In genomic region chr8:74831322-74831721, GRCm38 (mm10) we compare ENCODE assay signal across 32 mouse cellular contexts. TPM values are rescaled to one million over a fixed set of nuclear protein-coding genes. Genes with fewer than 3 reads are reported as not detected.
A peak's percentile ranks its signal among the peaks of the same experiment; 100 is the strongest.
DNase-seq lines count a peak whose midpoint lies in the region; ATAC-seq and TF ChIP-seq lines count a peak whose summit lies in the region.
"Had no signal": no experiment of that assay in that cellular context is flagged by ENCODE, and none has a peak within 500 bp of the region (broad histone marks: within the 10 kb centered on the region; RNA-seq: fewer than 3 reads in every experiment).

No protein-coding gene starts in this region.

- no peak overlapping the region for H3K4me3 ChIP-seq in embryonic facial prominence, embryonic 15.5 days (replicated peaks)
- H3K4me3 ChIP-seq in embryonic facial prominence, embryonic 10.5 days = no peak overlapping the region
- no peak overlapping the region for H3K4me3 ChIP-seq in heart, embryonic 10.5 days
- H3K4me3 ChIP-seq in kidney, embryonic 14.5 days (ENCODE audit: low read length) = no peak overlapping the region
- H3K4me3 ChIP-seq in kidney, postnatal 0 days (replicated peaks; ENCODE audit: low read depth, low read length) = no peak overlapping the region
- H3K4me3 ChIP-seq: heart, embryonic 13.5 days; intestine, embryonic 15.5 days had no signal

- no peaks in the 10 kb centered on the region for H3K4me1 ChIP-seq in embryonic facial prominence, embryonic 15.5 days
- H3K4me1 ChIP-seq in embryonic facial prominence, embryonic 10.5 days = 0 out of 2 replicates have a peak, but pooled peaks cover 2% of the 10 kb centered on the region
- no peaks in the 10 kb centered on the region for H3K4me1 ChIP-seq in heart, embryonic 10.5 days
- no peaks in the 10 kb centered on the region for H3K4me1 ChIP-seq in kidney, embryonic 14.5 days (ENCODE audit: control insufficient read depth, insufficient read depth, low read length)
- no peaks in the 10 kb centered on the region for H3K4me1 ChIP-seq in kidney, postnatal 0 days (replicated peaks; ENCODE audit: insufficient read depth, low read length)
- H3K4me1 ChIP-seq: heart, embryonic 13.5 days; intestine, embryonic 15.5 days had no signal

- no peak for TF ChIP-seq CTCF in kidney, postnatal 0 days (IDR thresholded peaks at IDR 0.05; ENCODE audit: low read depth)

- no peak overlapping the region for H3K4me2 ChIP-seq in embryonic facial prominence, embryonic 15.5 days (replicated peaks)
- no peak overlapping the region for H3K4me2 ChIP-seq in kidney, embryonic 14.5 days (replicated peaks; ENCODE audit: low read depth, low read length)
- H3K4me2 ChIP-seq in kidney, postnatal 0 days (ENCODE audit: low read length) = no peak overlapping the region
- H3K4me2 ChIP-seq: heart, embryonic 13.5 days; hindbrain, embryonic 14.5 days; intestine, embryonic 15.5 days had no signal

- no peaks in the 10 kb centered on the region for H3K9me3 ChIP-seq in embryonic facial prominence, embryonic 15.5 days (replicated peaks)
- H3K9me3 ChIP-seq in embryonic facial prominence, embryonic 10.5 days = no peaks in the 10 kb centered on the region
- H3K9me3 ChIP-seq in heart, embryonic 10.5 days = no peaks in the 10 kb centered on the region
- no peaks in the 10 kb centered on the region for H3K9me3 ChIP-seq in kidney, embryonic 14.5 days (ENCODE audit: control insufficient read depth, low read length)
- no peaks in the 10 kb centered on the region for H3K9me3 ChIP-seq in kidney, postnatal 0 days (replicated peaks; ENCODE audit: low read length)
- H3K9me3 ChIP-seq: G1E; heart, embryonic 13.5 days; intestine, embryonic 15.5 days had no signal

- no peak overlapping the region for H3K9ac ChIP-seq in embryonic facial prominence, embryonic 15.5 days
- H3K9ac ChIP-seq in kidney, embryonic 14.5 days (ENCODE audit: low read depth, low read length) = no peak overlapping the region
- no peak overlapping the region for H3K9ac ChIP-seq in kidney, postnatal 0 days (ENCODE audit: low read depth, low read length)
- H3K9ac ChIP-seq: heart, embryonic 13.5 days; hindbrain, embryonic 14.5 days; intestine, embryonic 15.5 days had no signal

- H3K36me3 ChIP-seq in embryonic facial prominence, embryonic 15.5 days = no peaks in the 10 kb centered on the region
- H3K36me3 ChIP-seq in embryonic facial prominence, embryonic 10.5 days (replicated peaks) = no peaks in the 10 kb centered on the region
- no peaks in the 10 kb centered on the region for H3K36me3 ChIP-seq in heart, embryonic 10.5 days
- no peaks in the 10 kb centered on the region for H3K36me3 ChIP-seq in kidney, embryonic 14.5 days (ENCODE audit: control insufficient read depth, insufficient read depth, low read length)
- no peaks in the 10 kb centered on the region for H3K36me3 ChIP-seq in kidney, postnatal 0 days (ENCODE audit: insufficient read depth, low read length)
- H3K36me3 ChIP-seq: G1E; heart, embryonic 13.5 days; intestine, embryonic 15.5 days had no signal

- no peaks in the 10 kb centered on the region for H3K27me3 ChIP-seq in embryonic facial prominence, embryonic 15.5 days
- H3K27me3 ChIP-seq in embryonic facial prominence, embryonic 10.5 days (replicated peaks; ENCODE audit: low read depth, poor library complexity, severe bottlenecking) = no peaks in the 10 kb centered on the region
- H3K27me3 ChIP-seq in heart, embryonic 10.5 days (ENCODE audit: insufficient read depth, poor library complexity, severe bottlenecking) = no peaks in the 10 kb centered on the region
- H3K27me3 ChIP-seq in kidney, embryonic 14.5 days (ENCODE audit: control insufficient read depth, insufficient read depth, low read length) = no peaks in the 10 kb centered on the region
- H3K27me3 ChIP-seq in kidney, postnatal 0 days (ENCODE audit: insufficient read depth, low read length) = no peaks in the 10 kb centered on the region
- H3K27me3 ChIP-seq: heart, embryonic 13.5 days; intestine, embryonic 15.5 days; Patski had no signal

- 68% methylated on average over 5 of the region's 5 CpGs for WGBS in embryonic facial prominence, embryonic 15.5 days
- 77% methylated on average over 5 of the region's 5 CpGs for WGBS in embryonic facial prominence, embryonic 10.5 days
- WGBS in heart, embryonic 10.5 days = 57% methylated on average over 5 of the region's 5 CpGs
- 29% methylated on average over 5 of the region's 5 CpGs for WGBS in kidney, embryonic 14.5 days
- 27% methylated on average over 5 of the region's 5 CpGs for WGBS in kidney, postnatal 0 days

- no peak for DNase-seq in embryonic facial prominence, embryonic 10.5 days (ENCODE audit: low spot score)
- DNase-seq in heart, embryonic 10.5 days (ENCODE audit: low spot score) = peak; percentile 53
- DNase-seq in heart, adult 18-20 months = no peak
- no peak for DNase-seq in kidney, postnatal 25 days
- DNase-seq in kidney, postnatal 0 days (ENCODE audit: low spot score) = peak; percentile 33
- no peak for DNase-seq in kidney, adult 9 months
- DNase-seq: adrenal gland, postnatal 10 days; adrenal gland, postnatal 36 days; B cell, adult 2 months; cerebellum, adult 18-20 months; cerebellum, adult 9-10 months; cerebellum, postnatal 14 days; gastrocnemius, postnatal 10 days; gastrocnemius, postnatal 36 days; heart, postnatal 14 days; kidney, adult 18-20 months had no signal

- H3K27ac ChIP-seq in embryonic facial prominence, embryonic 15.5 days (replicated peaks) = no peak overlapping the region
- no peak overlapping the region for H3K27ac ChIP-seq in embryonic facial prominence, embryonic 10.5 days (replicated peaks)
- H3K27ac ChIP-seq in heart, embryonic 10.5 days = no peak overlapping the region
- H3K27ac ChIP-seq in kidney, embryonic 14.5 days (ENCODE audit: low read depth, low read length) = no peak overlapping the region
- H3K27ac ChIP-seq in kidney, postnatal 0 days = no peak overlapping the region
- H3K27ac ChIP-seq: heart, embryonic 13.5 days; hindbrain, embryonic 14.5 days; intestine, embryonic 15.5 days had no signal

- 0 out of 2 replicates have a peak, but pooled peaks have one; percentile 29 for ATAC-seq in embryonic facial prominence, embryonic 15.5 days (ENCODE audit: insufficient number of reproducible peaks, low FRiP score, low TSS enrichment, low read depth)
- ATAC-seq in kidney, embryonic 14.5 days (ENCODE audit: low FRiP score, low TSS enrichment) = peak; percentile 80
- ATAC-seq in kidney, postnatal 0 days (replicated peaks; ENCODE audit: low FRiP score, low read depth) = no peak; the same call in 1 of the 2 replicates
- ATAC-seq: forebrain, embryonic 14.5 days; intestine, embryonic 15.5 days; Patski had no signal

RNA-seq across cellular contexts. Expression of gene Isx, which starts 41.7 kb away (rescaled TPM):
- not detected in 2 replicates for polyA plus RNA-seq in embryonic facial prominence, embryonic 15.5 days (2015; fragmentation: Nextera tagmentation; extraction: Ambion mirVana)
- polyA plus RNA-seq in embryonic facial prominence, embryonic 10.5 days (2016; fragmentation: Nextera tagmentation; extraction: Ambion mirVana) = not detected in 2 replicates
- polyA plus RNA-seq in heart, embryonic 10.5 days (2016; fragmentation: Nextera tagmentation; extraction: Ambion mirVana) = 0.09 TPM in 1 of 2 replicates, not detected in the other
- not detected for total RNA-seq in heart, adult 18-20 months (2021)
- polyA plus RNA-seq in kidney, embryonic 14.5 days (2014; fragmentation: Nextera tagmentation; extraction: Ambion mirVana) = not detected in 2 replicates
- 0.11 TPM in 1 of 2 replicates, not detected in the other for polyA plus RNA-seq in kidney, postnatal 0 days (2015; fragmentation: Nextera tagmentation; extraction: Ambion mirVana)
- total RNA-seq: adrenal gland, adult 18-20 months; adrenal gland, postnatal 36 days; CH12.LX; gastrocnemius, adult 18-20 months; gastrocnemius, postnatal 10 days; gastrocnemius, postnatal 36 days; granulocyte monocyte progenitor cell, adult 5-6 weeks; hematopoietic stem cell, adult 5-6 weeks had no signal
- polyA plus RNA-seq: embryonic facial prominence, embryonic 11.5 days; embryonic facial prominence, embryonic 14.5 days; forebrain, embryonic 11.5 days; forebrain, embryonic 14.5 days; G1E; heart, embryonic 13.5 days; hindbrain, embryonic 14.5 days; Patski had no signal

Comparison
In these comparisons a context has a peak if more than half of its experiments do, and no peak if none do; other contexts are left out.
1. DNase-seq: peak in heart, embryonic 10.5 days (single experiment) and kidney, postnatal 0 days (single experiment); none in embryonic facial prominence, embryonic 10.5 days (single experiment), heart, adult 18-20 months (0 of 2), kidney, postnatal 25 days (0 of 2) and kidney, adult 9 months (single experiment).